Mouse (Mus musculus) lung, postnatal 0 days (tissue): ENCODE data around the gene Cyp2d10.

ENCODE experiments used
- CTCF ChIP-seq: IDR thresholded peaks from 2 replicates; pipeline ENCODE4 v1.5.1; 2016; ENCODE audit warnings: antibody characterized with exemption, mild to moderate bottlenecking
- EP300 ChIP-seq: IDR thresholded peaks from 2 replicates; pipeline ENCODE4 v1.6.1; 2016; ENCODE audit warnings: antibody characterized with exemption, mild to moderate bottlenecking, control low read depth

- no peak for TF ChIP-seq CTCF
- no peak for TF ChIP-seq EP300
Measured at GRCm38 (mm10) chr15:82403606-82404005, 3.4 kb downstream of the Cyp2d10 start.
